Mouse (Mus musculus) midbrain, embryonic 15.5 days (tissue): ENCODE measurements around the gene Ppm1n. TPM values are rescaled to one million over a fixed set of nuclear protein-coding genes. Genes with fewer than 3 reads are reported as not detected.

Experiments used
- ATAC-seq: fragments of 200-750 bp; cut with Nextera tagmentation; replicated peaks from 2 replicates; pipeline ENCODE4 v1.8.0; 2017; ENCODE audit warnings: moderate TSS enrichment
- H3K27ac ChIP-seq: fragments of 300-500 bp; sonication (generic); 2 replicates; pipeline ENCODE4 v1.5.1; 2015; ENCODE audit warnings: mild to moderate bottlenecking, inconsistent platforms
- H3K27me3 ChIP-seq: fragments of 300-500 bp; sonication (generic); replicated peaks from 2 replicates; pipeline ENCODE4 v1.6.1; 2015; ENCODE audit warnings: inconsistent platforms
- H3K36me3 ChIP-seq: fragments of 300-500 bp; sonication (generic); replicated peaks from 2 replicates; pipeline ENCODE4 v1.6.1; 2015; ENCODE audit warnings: inconsistent platforms
- H3K4me1 ChIP-seq: fragments of 300-500 bp; sonication (generic); 2 replicates; pipeline ENCODE4 v1.6.1; 2015; ENCODE audit warnings: inconsistent platforms
- H3K4me2 ChIP-seq: fragments of 300-500 bp; sonication (generic); 2 replicates; pipeline ENCODE4 v1.6.1; 2015; ENCODE audit warnings: inconsistent platforms, mild to moderate bottlenecking, moderate library complexity
- H3K4me3 ChIP-seq: fragments of 300-500 bp; sonication (generic); 2 replicates; pipeline ENCODE4 v1.5.1; 2015; ENCODE audit warnings: mild to moderate bottlenecking, inconsistent platforms
- H3K9ac ChIP-seq: fragments of 300-500 bp; sonication (generic); 2 replicates; pipeline ENCODE4 v1.6.1; 2015; ENCODE audit warnings: mild to moderate bottlenecking, inconsistent platforms
- H3K9me3 ChIP-seq: fragments of 300-500 bp; sonication (generic); 2 replicates; pipeline ENCODE4 v1.6.1; 2016; ENCODE audit warnings: inconsistent platforms
- WGBS: fragments of 180-500 bp; shearing (Covaris S2); methylation state at CpG from one replicate; pipeline ENCODE4 v1.1.7; 2015; ENCODE audit warnings: mixed read lengths; 5-methylcytosine and 5-hydroxymethylcytosine counted together
- polyA plus RNA-seq: library from polyadenylated mRNA; unstranded; fragments of >200 nt; fragmentation: Nextera tagmentation; extraction: Ambion mirVana; gene quantifications from 2 replicates; pipeline ENCODE4 v1.2.1, GENCODE M21; 2015

The Ppm1n gene
- 1.1 and 1.7 TPM in 2 replicates for polyA plus RNA-seq

DNA sequence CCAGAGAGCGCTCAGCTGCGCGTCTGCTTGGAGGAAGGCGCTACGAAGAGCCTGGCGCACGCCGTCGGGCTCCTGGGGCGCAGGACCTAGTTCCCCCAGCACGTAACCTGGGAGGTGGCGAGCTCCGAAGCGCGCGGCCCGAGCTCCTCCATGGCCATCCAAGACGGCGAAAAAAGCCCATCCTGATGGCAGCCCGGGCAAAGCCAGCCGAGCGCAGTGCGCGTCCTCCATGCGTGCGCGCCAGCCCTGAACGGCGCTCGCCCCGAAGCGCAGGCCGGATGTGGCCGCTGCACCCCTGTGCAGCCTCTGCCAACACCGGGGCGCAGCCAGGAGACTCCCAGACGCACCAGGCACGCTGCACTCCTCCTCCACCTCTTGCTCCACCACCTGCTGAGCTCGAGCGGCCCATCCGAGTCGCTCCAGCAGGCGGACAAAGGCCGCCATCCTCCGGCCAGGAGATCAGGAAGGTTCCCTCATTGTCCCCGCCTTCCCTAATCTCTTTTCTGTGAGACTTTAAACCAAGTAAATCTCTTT is at the start of gene Ppm1n:
Gene Ppm1n, minus strand, starts transcription at position 484 of the 534 bp plus-strand sequence.
- 1% methylated on average over 46 of the region's 46 CpGs for WGBS
- Histone ChIP-seq H3K27ac (no peak within 1 kb of the TSS), H3K4me3 (peak within 1 kb of the TSS; percentile 35), H3K36me3 (no peaks in the 10 kb centered on the region), H3K4me1 (peaks cover 23% of the 10 kb centered on the region), H3K27me3 (peaks cover 40% of the 10 kb centered on the region), H3K9me3 (no peaks in the 10 kb centered on the region), H3K4me2 (peak within 1 kb of the TSS; percentile 52), H3K9ac (peak within 1 kb of the TSS; percentile 25)
- no peak for ATAC-seq

DNA sequence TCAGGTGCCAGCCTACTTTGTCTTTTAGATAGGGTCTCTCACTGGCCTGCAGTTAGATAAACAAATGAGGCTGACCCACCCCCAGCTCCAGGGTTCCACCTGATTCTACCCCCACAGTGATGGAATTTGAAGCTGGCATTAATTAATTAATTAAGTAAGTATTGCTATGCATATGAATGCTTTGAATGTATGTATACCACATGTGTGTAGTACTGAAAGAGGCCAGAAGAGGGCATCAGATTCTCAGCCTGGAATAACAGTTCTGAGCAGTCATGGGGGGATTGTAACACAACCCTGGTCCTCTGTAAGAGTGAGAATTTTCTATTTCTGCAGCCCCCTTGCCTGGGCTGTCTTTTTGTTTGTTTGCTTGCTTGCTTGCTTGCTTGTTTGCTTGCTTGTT is 48.6 kb upstream of the Ppm1n start:
- Histone ChIP-seq H3K9ac (no peak overlapping the region), H3K27me3 (no peaks in the 10 kb centered on the region), H3K9me3 (no peaks in the 10 kb centered on the region), H3K4me2 (no peak overlapping the region), H3K4me1 (peaks cover 23% of the 10 kb centered on the region), H3K4me3 (no peak overlapping the region), H3K36me3 (no peaks in the 10 kb centered on the region), H3K27ac (no peak overlapping the region)
- no peak for ATAC-seq

DNA sequence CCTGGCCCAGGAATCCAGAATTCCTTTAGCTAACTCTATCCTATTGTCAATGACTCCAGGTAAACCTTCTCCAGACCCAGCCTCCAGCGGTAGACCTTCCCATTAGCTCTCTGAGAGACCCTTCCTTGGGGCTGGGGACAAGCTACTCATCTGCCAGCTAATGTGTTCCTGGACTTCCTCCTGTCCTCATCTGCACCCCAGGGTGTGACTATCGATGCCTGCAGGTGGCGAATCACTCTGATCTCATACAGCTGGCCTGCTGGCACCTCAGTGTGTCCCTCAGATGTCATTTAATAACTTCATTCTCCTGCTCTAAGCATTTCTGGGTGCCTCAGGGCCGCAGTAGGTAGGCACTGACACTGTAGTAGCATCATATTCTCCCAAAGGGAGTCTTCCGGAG is 47.9 kb upstream of the Ppm1n start:
- peaks cover 21% of the 10 kb centered on the region for H3K4me1 ChIP-seq
- no peak overlapping the region for H3K4me3 ChIP-seq
- 83% methylated on average over 5 of the region's 5 CpGs for whole genome bisulfite sequencing
- H3K36me3 ChIP-seq = no peaks in the 10 kb centered on the region
- no peak overlapping the region for H3K9ac ChIP-seq
- no peaks in the 10 kb centered on the region for H3K9me3 ChIP-seq
- ATAC-seq = no peak
- no peaks in the 10 kb centered on the region for H3K27me3 ChIP-seq
- no peak overlapping the region for H3K27ac ChIP-seq
- peak overlapping the region; percentile 67; the same call in 1 of the 2 replicates for H3K4me2 ChIP-seq

DNA sequence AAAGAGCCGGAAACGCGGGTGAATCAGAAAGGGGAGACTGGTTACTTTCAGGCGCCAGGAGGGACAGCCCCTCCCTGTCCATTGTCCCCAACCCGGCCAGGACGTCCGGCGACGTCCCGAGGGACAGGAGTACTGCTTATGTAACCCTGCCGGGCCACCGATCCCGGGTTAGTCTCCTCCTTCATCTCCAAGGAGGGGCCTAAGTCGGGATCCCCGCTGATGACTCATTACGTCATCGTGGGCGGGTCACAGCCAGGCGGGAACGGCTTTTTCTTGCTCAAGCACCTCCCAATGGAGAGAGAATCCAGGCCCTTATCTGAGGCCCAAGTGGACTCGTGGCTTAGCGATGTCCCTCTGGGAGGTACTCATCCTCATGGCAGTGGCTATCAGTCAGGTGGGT is 47.3 kb upstream of the Ppm1n start:
- WGBS = under 1% methylated on average over 22 of the region's 22 CpGs
- peak; percentile 43; the same call in 1 of the 2 replicates for ATAC-seq
- Histone ChIP-seq H3K9me3 (no peaks in the 10 kb centered on the region), H3K27me3 (no peaks in the 10 kb centered on the region), H3K4me3 (peak overlapping the region; percentile 37), H3K36me3 (no peaks in the 10 kb centered on the region), H3K27ac (peak overlapping the region; percentile 50; the same call in 1 of the 2 replicates), H3K4me2 (peak overlapping the region; percentile 67), H3K4me1 (peaks cover 16% of the 10 kb centered on the region), H3K9ac (peak overlapping the region; percentile 7; the same call in 1 of the 2 replicates)

DNA sequence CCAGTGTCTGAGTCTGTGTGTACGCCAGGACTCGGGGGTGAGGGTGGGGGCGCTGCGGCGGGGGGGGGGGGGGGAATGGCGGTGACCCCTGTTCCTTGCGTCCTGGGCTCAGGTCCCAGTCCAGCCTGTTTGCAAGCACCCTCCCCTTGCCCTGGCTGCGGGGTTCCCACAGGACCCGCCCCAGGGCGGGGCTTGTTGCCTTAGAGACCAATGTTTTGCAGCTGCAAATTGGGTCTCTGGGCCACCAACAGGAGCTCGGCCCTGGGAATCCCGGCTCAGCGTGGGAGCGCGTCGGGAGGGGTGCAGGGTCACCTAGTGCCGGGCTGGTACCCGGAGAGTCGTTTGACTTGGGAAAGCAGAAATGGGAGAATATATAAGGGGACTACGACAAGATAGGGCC is 46.5 kb upstream of the Ppm1n start:
- Histone ChIP-seq H3K27ac (peak overlapping the region; percentile 50), H3K4me3 (peak overlapping the region; percentile 37), H3K4me1 (peaks cover 16% of the 10 kb centered on the region), H3K27me3 (no peaks in the 10 kb centered on the region), H3K36me3 (no peaks in the 10 kb centered on the region), H3K9ac (no peak overlapping the region), H3K4me2 (peak overlapping the region; percentile 67), H3K9me3 (no peaks in the 10 kb centered on the region)
- ATAC-seq = 0 out of 2 replicates have a peak, but pooled peaks have one; percentile 13
- WGBS = under 1% methylated on average over 19 of the region's 20 CpGs

DNA sequence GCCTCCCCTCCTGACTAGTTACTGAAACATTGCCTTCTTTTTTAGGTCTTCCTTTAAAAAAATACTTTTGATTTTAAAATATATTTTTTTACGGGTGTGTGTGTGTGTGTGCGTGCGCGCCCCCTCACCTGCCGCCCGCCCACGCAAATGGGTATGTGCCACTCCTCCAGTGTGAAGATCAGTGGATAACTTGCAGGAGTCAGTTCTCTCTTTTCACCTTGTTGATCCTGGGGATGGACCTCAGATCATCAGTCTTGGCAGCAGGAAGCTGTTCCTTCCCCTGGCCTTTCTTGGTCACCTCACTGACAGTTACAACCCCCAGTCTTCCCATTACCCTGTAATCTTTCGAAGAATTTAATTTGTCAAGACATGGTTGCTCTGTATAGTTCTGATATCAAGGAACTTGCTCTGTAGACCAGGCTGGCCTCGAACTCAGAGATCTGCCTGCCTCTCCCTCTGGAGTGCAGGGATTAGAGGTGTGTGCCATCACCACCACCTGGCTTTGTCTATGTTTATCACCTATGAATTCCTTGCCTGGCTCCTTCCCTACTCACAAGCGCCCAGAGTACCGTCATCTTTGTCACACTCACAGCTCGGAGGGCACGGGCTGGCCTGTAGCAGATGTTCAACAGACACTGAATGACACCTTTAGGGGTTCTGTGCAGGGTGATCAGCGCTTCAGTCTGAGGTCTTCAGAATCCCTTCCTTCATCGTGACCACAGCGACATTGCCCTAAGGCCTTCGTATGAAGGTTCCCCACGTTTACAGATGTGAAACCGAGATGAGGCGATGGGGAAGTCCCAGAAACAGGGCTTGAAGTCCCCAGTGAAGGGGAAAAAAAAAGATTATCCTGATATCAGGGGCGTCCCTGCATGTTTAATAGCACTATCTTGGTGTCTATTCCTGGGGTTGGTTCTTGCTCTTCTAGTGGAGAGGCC is 45.7 kb upstream of the Ppm1n start:
- H3K27ac ChIP-seq = no peak overlapping the region
- 74% methylated on average over 21 of the region's 21 CpGs for WGBS

DNA sequence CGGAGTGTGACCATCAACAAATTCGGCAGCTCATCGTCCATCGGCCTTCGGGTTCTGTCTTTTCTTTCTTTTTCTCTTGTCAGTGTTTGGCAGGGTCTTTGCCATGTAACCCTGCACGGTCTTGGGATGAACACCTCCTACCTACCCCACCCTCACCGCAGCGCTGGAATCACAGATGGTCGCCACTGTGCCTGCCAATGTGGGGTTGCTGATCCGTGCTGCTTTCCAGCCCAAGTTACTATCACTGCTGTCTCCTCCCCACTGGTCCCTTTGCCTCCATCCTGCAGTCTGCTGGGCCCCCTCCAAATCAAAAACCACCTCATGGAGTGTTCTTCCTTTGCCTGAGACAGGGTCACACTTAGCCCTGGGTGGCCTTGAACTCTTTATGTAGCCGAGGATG is 44.4 kb upstream of the Ppm1n start:
- Histone ChIP-seq H3K9ac (no peak overlapping the region), H3K9me3 (no peaks in the 10 kb centered on the region), H3K4me3 (no peak overlapping the region), H3K27ac (no peak overlapping the region), H3K36me3 (no peaks in the 10 kb centered on the region), H3K4me2 (no peak overlapping the region), H3K27me3 (no peaks in the 10 kb centered on the region), H3K4me1 (peaks cover 28% of the 10 kb centered on the region)
- WGBS = 90% methylated on average over 11 of the region's 11 CpGs
- ATAC-seq = no peak

More for the DNA sequence above, 45.7 kb upstream of the Ppm1n start:
- H3K9me3 ChIP-seq = no peaks in the 10 kb centered on the region
- H3K4me2 ChIP-seq = no peak overlapping the region
- H3K4me3 ChIP-seq = no peak overlapping the region
- H3K9ac ChIP-seq = no peak overlapping the region
- no peaks in the 10 kb centered on the region for H3K27me3 ChIP-seq
- no peaks in the 10 kb centered on the region for H3K36me3 ChIP-seq
- H3K4me1 ChIP-seq = peaks cover 18% of the 10 kb centered on the region
- ATAC-seq = no peak

DNA sequence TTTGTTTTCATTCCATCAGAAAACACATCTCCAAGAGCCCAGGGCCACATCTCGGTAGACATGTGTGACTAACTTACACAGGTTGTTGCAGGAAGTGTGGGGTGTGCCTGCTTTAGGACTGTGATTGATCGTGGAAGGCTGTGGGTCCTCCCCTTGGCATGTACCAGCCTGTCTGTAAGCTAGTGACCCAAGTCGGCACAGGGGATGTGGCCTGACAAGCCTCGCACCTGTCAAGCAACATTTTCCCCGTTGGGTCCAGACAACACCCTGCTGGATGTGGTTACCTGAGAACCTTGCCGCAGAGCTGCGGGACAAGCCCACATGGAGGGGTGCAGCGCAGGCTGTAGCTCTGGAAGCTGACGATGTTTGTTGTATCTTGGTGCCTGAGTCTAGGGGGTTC is 42.6 kb upstream of the Ppm1n start:
- no peak overlapping the region for H3K4me3 ChIP-seq
- H3K4me2 ChIP-seq = no peak overlapping the region
- no peaks in the 10 kb centered on the region; the same call in 1 of the 2 replicates for H3K27me3 ChIP-seq
- 61% methylated on average over 9 of the region's 9 CpGs for WGBS
- no peaks in the 10 kb centered on the region for H3K36me3 ChIP-seq
- peaks cover 26% of the 10 kb centered on the region for H3K4me1 ChIP-seq
- no peak for ATAC-seq
- H3K27ac ChIP-seq = no peak overlapping the region
- H3K9ac ChIP-seq = no peak overlapping the region
- H3K9me3 ChIP-seq = no peaks in the 10 kb centered on the region

DNA sequence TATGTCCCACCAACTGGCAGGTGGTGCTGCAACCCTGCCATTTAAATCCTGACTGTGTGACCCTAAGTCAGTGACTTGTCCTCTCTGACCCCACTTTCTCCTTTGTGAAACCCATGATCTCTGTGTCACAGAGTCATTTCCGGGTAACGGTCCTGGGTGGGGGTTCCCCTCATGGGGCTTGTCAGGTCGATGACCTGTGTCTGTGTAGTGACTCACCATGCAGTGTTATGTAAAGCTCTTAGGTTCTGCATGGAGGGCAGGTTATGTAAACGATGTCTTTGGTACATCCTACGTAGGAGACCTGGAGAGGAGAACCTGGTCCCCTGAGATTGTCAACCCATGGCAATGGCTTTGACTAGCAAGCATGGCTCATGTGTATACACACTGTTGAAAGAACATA is 41.6 kb upstream of the Ppm1n start:
- Histone ChIP-seq H3K9me3 (no peaks in the 10 kb centered on the region), H3K27me3 (no peaks in the 10 kb centered on the region; the same call in 1 of the 2 replicates), H3K36me3 (no peaks in the 10 kb centered on the region), H3K4me1 (peaks cover 16% of the 10 kb centered on the region), H3K4me3 (no peak overlapping the region), H3K4me2 (no peak overlapping the region), H3K27ac (no peak overlapping the region), H3K9ac (no peak overlapping the region)
- ATAC-seq = no peak
- 70% methylated on average over 5 of the region's 5 CpGs for WGBS

DNA sequence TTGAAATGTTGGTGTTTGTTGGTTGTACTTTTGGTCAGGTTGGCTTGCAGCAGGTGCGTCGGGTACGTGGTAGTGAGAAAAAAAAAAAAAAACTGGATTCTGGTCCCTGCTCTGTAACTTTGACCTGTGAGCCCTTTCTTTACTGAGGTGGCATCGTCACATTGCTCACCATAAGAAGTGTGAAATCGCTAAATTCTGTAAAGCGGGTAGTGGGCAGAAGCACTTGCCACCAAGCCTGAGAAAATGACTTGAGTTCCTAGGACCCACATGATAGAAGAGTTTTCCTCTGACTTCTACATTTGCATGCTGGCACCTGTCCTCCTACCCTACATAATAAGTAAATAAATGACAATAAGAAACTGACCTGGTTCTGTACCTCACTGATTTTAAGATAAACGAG is 40.8 kb upstream of the Ppm1n start:
- 52% methylated on average over 7 of the region's 7 CpGs for WGBS
- Histone ChIP-seq H3K4me1 (peaks cover 13% of the 10 kb centered on the region), H3K27ac (no peak overlapping the region), H3K4me3 (peak overlapping the region; percentile 50; the same call in 1 of the 2 replicates), H3K9ac (peak overlapping the region; percentile 12; the same call in 1 of the 2 replicates), H3K27me3 (no peaks in the 10 kb centered on the region; the same call in 1 of the 2 replicates), H3K4me2 (peak overlapping the region; percentile 81), H3K36me3 (no peaks in the 10 kb centered on the region), H3K9me3 (no peaks in the 10 kb centered on the region)
- no peak for ATAC-seq

DNA sequence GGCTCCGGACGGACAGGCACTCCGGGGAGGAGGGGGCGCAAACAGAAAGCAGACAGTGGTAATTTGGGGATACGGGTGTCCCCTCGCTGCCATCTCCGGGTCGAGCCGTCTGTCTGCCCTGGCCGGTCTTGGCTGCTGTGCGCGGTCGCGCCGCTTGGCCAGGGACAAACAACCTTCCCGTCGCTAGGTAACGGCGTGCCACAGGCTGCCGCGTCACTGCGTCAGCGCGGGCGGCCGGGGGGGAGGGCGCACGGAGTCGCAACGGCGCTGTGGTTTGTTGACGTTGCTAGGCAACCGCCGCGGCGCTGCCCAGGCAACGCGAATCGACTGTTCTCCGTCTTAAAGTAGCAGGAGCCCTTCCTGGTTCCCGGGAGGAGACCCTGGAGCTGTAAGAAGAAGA is 40.0 kb upstream of the Ppm1n start:
- Histone ChIP-seq H3K4me2 (peak overlapping the region; percentile 81), H3K9ac (peak overlapping the region; percentile 37), H3K4me3 (peak overlapping the region; percentile 50), H3K27me3 (no peaks in the 10 kb centered on the region; the same call in 1 of the 2 replicates), H3K9me3 (no peaks in the 10 kb centered on the region), H3K36me3 (no peaks in the 10 kb centered on the region), H3K4me1 (peaks cover 13% of the 10 kb centered on the region), H3K27ac (peak overlapping the region; percentile 64)
- ATAC-seq = peak; percentile 95
- under 1% methylated on average over 41 of the region's 41 CpGs for WGBS

DNA sequence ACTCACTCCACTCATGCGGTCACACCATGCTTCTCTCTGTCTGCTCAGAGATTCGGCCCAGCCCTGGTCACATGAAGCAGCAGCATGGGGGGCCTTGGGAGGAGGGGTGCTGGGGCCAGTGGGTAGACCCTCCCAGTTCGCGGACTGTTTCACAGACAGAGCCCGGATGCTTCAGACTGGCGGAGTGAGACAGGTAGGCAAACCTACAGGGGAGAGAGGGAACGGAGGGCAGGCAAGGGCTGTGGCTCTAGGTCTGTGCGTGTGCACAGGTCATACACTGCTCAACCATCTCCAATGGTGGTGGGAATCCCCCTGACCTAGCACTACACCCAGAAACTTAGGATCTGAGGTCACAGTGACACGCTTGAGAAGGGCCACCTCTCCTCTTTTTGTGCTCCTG is 39.6 kb upstream of the Ppm1n start:
- peak overlapping the region; percentile 50 for H3K4me3 ChIP-seq
- peaks cover under 1% of the 10 kb centered on the region; the same call in 1 of the 2 replicates for H3K27me3 ChIP-seq
- H3K27ac ChIP-seq = peak overlapping the region; percentile 64
- peak overlapping the region; percentile 37 for H3K9ac ChIP-seq
- H3K9me3 ChIP-seq = no peaks in the 10 kb centered on the region
- peak; percentile 85 for ATAC-seq
- 14% methylated on average over 9 of the region's 9 CpGs for WGBS
- peak overlapping the region; percentile 81 for H3K4me2 ChIP-seq
- no peaks in the 10 kb centered on the region for H3K36me3 ChIP-seq
- H3K4me1 ChIP-seq = peaks cover 13% of the 10 kb centered on the region
